Mouse (Mus musculus): ENCODE measurements around the gene Ing5.
"Not testable (repeated sequence)": the region's sequence is repeated elsewhere in the genome, so short reads cannot be mapped to it uniquely, and the experiment has no call there.

Ing5 gene

GRCm38 (mm10) chr1:93811495-93812039 is 7.8 kb downstream of the Ing5 start:
- no peak for DNase-seq (ENCODE audit: low spot score in 2 of 2)

- DNase-seq (ENCODE audit: low spot score in 2 of 2) = no peak
Observed at GRCm38 (mm10) chr1:93817823-93818532, 14.2 kb downstream of the Ing5 start.

- DNase-seq (ENCODE audit: low spot score in 2 of 2) = no peak
Observed at GRCm38 (mm10) chr1:93818722-93819121, 15.0 kb downstream of the Ing5 start.

- DNase-seq (ENCODE audit: low spot score in 2 of 2) = no peak
Observed at GRCm38 (mm10) chr1:93823796-93824495, 20.2 kb downstream of the Ing5 start.

- no peak for DNase-seq (ENCODE audit: low spot score in 2 of 2)
Observed at GRCm38 (mm10) chr1:93824609-93825008, 20.8 kb downstream of the Ing5 start, which contains the start of gene D2hgdh. Gene D2hgdh (plus strand): TSS chr1:93824909.

- peak; percentile 92 to 93 for DNase-seq (ENCODE audit: low spot score in 2 of 2)
Observed at GRCm38 (mm10) chr1:93825105-93825674, 21.4 kb downstream of the Ing5 start.

- DNase-seq (ENCODE audit: low spot score in 2 of 2) = no peak
Observed at GRCm38 (mm10) chr1:93825771-93826539, 22.2 kb downstream of the Ing5 start.

- DNase-seq (ENCODE audit: low spot score in 2 of 2) = no peak
Observed at GRCm38 (mm10) chr1:93826540-93826835, 22.7 kb downstream of the Ing5 start.

- not testable (repeated sequence) for DNase-seq (ENCODE audit: low spot score in 2 of 2)
Observed at GRCm38 (mm10) chr1:93832754-93833360, 29.1 kb downstream of the Ing5 start.

GRCm38 (mm10) chr1:93834671-93835150 is 30.9 kb downstream of the Ing5 start:
- no peak for DNase-seq (ENCODE audit: low spot score in 2 of 2)

- DNase-seq (ENCODE audit: low spot score in 2 of 2) = no peak
Observed at GRCm38 (mm10) chr1:93835211-93835610, 31.4 kb downstream of the Ing5 start.

- no peak for DNase-seq (ENCODE audit: low spot score in 2 of 2)
Observed at GRCm38 (mm10) chr1:93835876-93836531, 32.2 kb downstream of the Ing5 start.

- no peak for DNase-seq (ENCODE audit: low spot score in 2 of 2)
Observed at GRCm38 (mm10) chr1:93836532-93836913, 32.8 kb downstream of the Ing5 start.

GRCm38 (mm10) chr1:93837335-93837734 is 33.6 kb downstream of the Ing5 start:
- DNase-seq (ENCODE audit: low spot score in 2 of 2) = no peak

GRCm38 (mm10) chr1:93838569-93838968 is 34.8 kb downstream of the Ing5 start:
- not testable (repeated sequence) for DNase-seq (ENCODE audit: low spot score in 2 of 2)

- not testable (repeated sequence) for DNase-seq (ENCODE audit: low spot score in 2 of 2)
Observed at GRCm38 (mm10) chr1:93845766-93846366, 42.1 kb downstream of the Ing5 start.

- DNase-seq (ENCODE audit: low spot score in 2 of 2) = not testable (repeated sequence)
Observed at GRCm38 (mm10) chr1:93855790-93856189, 52.0 kb downstream of the Ing5 start.

- no peak for DNase-seq (ENCODE audit: low spot score in 2 of 2)
Observed at GRCm38 (mm10) chr1:93857370-93857769, 53.6 kb downstream of the Ing5 start.

- DNase-seq (ENCODE audit: low spot score in 2 of 2) = no peak
Observed at GRCm38 (mm10) chr1:93857991-93858390, 54.2 kb downstream of the Ing5 start.

GRCm38 (mm10) chr1:93859619-93860018 is 55.9 kb downstream of the Ing5 start:
- no peak for DNase-seq (ENCODE audit: low spot score in 2 of 2)

Measured in urinary bladder, adult 18-20 months (tissue).